Mouse (Mus musculus): ENCODE data around the gene Tubg2. TPM values are rescaled to one million over a fixed set of nuclear protein-coding genes. Genes with fewer than 3 reads are reported as not detected.

Gene Tubg2
- total RNA-seq, 2 experiments from 2014 or later, result 5.9 to 6.4 TPM

- DNase-seq (ENCODE audit: low spot score in 2 of 2), result no peak
These were observed 36.9 kb downstream of the Tubg2 start for GRCm38 (mm10) chr11:101192646-101193045.

- no peak for DNase-seq (ENCODE audit: low spot score in 2 of 2)
These were observed 37.4 kb downstream of the Tubg2 start for GRCm38 (mm10) chr11:101193076-101193475.

GRCm38 (mm10) chr11:101194137-101194536 lies 38.4 kb downstream of the Tubg2 start:
- no peak for DNase-seq (ENCODE audit: low spot score in 2 of 2)

- DNase-seq (ENCODE audit: low spot score in 2 of 2), result no peak
These were observed 38.9 kb downstream of the Tubg2 start for GRCm38 (mm10) chr11:101194643-101195042.

GRCm38 (mm10) chr11:101195101-101195500 lies 39.4 kb downstream of the Tubg2 start:
- DNase-seq (ENCODE audit: low spot score in 2 of 2), result no peak

- DNase-seq (ENCODE audit: low spot score in 2 of 2), result no peak
These were observed 39.9 kb downstream of the Tubg2 start for GRCm38 (mm10) chr11:101195571-101195970.

GRCm38 (mm10) chr11:101196175-101196574 lies 40.5 kb downstream of the Tubg2 start:
- DNase-seq (ENCODE audit: low spot score in 2 of 2), result no peak

- no peak for DNase-seq (ENCODE audit: low spot score in 2 of 2)
These were observed 43.8 kb downstream of the Tubg2 start for GRCm38 (mm10) chr11:101199555-101199954.

- no peak for DNase-seq (ENCODE audit: low spot score in 2 of 2)
These were observed 45.3 kb downstream of the Tubg2 start for GRCm38 (mm10) chr11:101200986-101201385.

Small RNA genes lying within 50 kb of the gene (microRNA-seq; reads per million reads assigned to microRNA genes)
- gene Gm27626 (ENCODE audit: borderline number of aligned reads in 2 of 2), result 0 reads per million in 2 experiments

Other genes starting within 250 kb of the Tubg2 start
- gene Stat3, start 216.4 kb upstream of the Tubg2 start, total RNA-seq (2021), result 100 to 1,000 TPM in 1 of 2 experiments, 10 to 100 TPM in 1; 87.0 to 102 TPM
- gene Cavin1, start 185.0 kb upstream of the Tubg2 start, total RNA-seq (2021), result 100 to 1,000 TPM; 296 to 352 TPM
- gene Atp6v0a1, start 146.5 kb upstream of the Tubg2 start, total RNA-seq (2021), result 100 to 1,000 TPM; 120 to 176 TPM
- 10 to 100 TPM; 25.8 to 39.0 TPM for gene Naglu, start 85.9 kb upstream of the Tubg2 start, total RNA-seq (2021)
- 1 to 10 TPM; 1.2 to 2.0 TPM for gene Hsd17b1, start 77.5 kb upstream of the Tubg2 start, total RNA-seq (2021)
- 10 to 100 TPM; 84.4 to 94.1 TPM for gene Coasy, start 73.3 kb upstream of the Tubg2 start, total RNA-seq (2021)
- 10 to 100 TPM; 46.5 to 61.8 TPM for gene Mlx, start 68.6 kb upstream of the Tubg2 start, total RNA-seq (2021)
- gene Psmc3ip, start 60.5 kb upstream of the Tubg2 start, total RNA-seq (2021), result 1 to 10 TPM; 2.8 to 3.8 TPM
- gene Retreg3, start 36.0 kb upstream of the Tubg2 start, total RNA-seq (2021), result 10 to 100 TPM; 50.3 to 57.4 TPM
- gene Tubg1, start 36.0 kb upstream of the Tubg2 start, total RNA-seq (2021), result 10 to 100 TPM; 32.9 to 37.0 TPM
- 1 to 10 TPM; 6.4 to 7.3 TPM for gene Cntnap1, start 14.6 kb downstream of the Tubg2 start, total RNA-seq (2021)
- 10 to 100 TPM; 24.3 to 25.6 TPM for gene Plekhh3, start 15.4 kb downstream of the Tubg2 start, total RNA-seq (2021)
- gene Ccr10, start 19.5 kb downstream of the Tubg2 start, total RNA-seq (2021), result under 1 TPM in 1 of 2 experiments, not detected in 1; 0.51 TPM
- 10 to 100 TPM; 29.5 to 35.6 TPM for gene Ezh1, start 70.6 kb downstream of the Tubg2 start, total RNA-seq (2021)
- gene Ramp2, start 90.1 kb downstream of the Tubg2 start, total RNA-seq (2021), result 10 to 100 TPM; 38.3 to 41.4 TPM
- 100 to 1,000 TPM in 1 of 2 experiments, 10 to 100 TPM in 1; 89.3 to 113 TPM for gene Vps25, start 97.8 kb downstream of the Tubg2 start, total RNA-seq (2021)
- 1 to 10 TPM; 4.1 to 4.6 TPM for gene Wnk4, start 104.7 kb downstream of the Tubg2 start, total RNA-seq (2021)
- under 1 TPM; 0.33 to 0.99 TPM for gene Cntd1, start 123.1 kb downstream of the Tubg2 start, total RNA-seq (2021)
- gene Coa3, start 123.2 kb downstream of the Tubg2 start, total RNA-seq (2021), result 10 to 100 TPM; 79.9 to 86.3 TPM
- gene Becn1, start 146.4 kb downstream of the Tubg2 start, total RNA-seq (2021), result 100 to 1,000 TPM; 151 to 161 TPM
- 100 to 1,000 TPM; 139 to 164 TPM for gene Psme3, start 160.3 kb downstream of the Tubg2 start, total RNA-seq (2021)
- 1 to 10 TPM; 6.0 to 7.0 TPM for gene Aoc2, start 169.2 kb downstream of the Tubg2 start, total RNA-seq (2021)
- gene Aoc3, start 174.7 kb downstream of the Tubg2 start, total RNA-seq (2021), result 100 to 1,000 TPM in 1 of 2 experiments, 10 to 100 TPM in 1; 40.0 to 124 TPM
- 10 to 100 TPM; 13.0 to 27.5 TPM for gene G6pc, start 211.7 kb downstream of the Tubg2 start, total RNA-seq (2021)

All from adrenal gland, adult 18-20 months (tissue).